Mouse (Mus musculus): ENCODE measurements around the gene Fcho1.

GRCm38 (mm10) chr8:71723047-71723551 is 2.4 kb downstream of the Fcho1 start:
- no peak for TF ChIP-seq CTCF (IDR thresholded peaks at IDR 0.05)
- TF ChIP-seq EP300 (IDR thresholded peaks at IDR 0.05) = no peak
